Mouse (Mus musculus): Measurements from ENCODE around the gene 1700022I11Rik. TPM values are rescaled to one million over a fixed set of nuclear protein-coding genes. Genes with fewer than 3 reads are reported as not detected.

The 1700022I11Rik gene
- polyA plus RNA-seq, 1 experiment from 2014 or later: 0.28 TPM

- H3K36me3 ChIP-seq (ENCODE audit: control insufficient read depth, insufficient read depth, low read length): peaks cover 10% of the 10 kb centered on the region; the same call in 1 of the 2 replicates
- no peak for ATAC-seq (ENCODE audit: low read depth)
- H3K4me2 ChIP-seq (ENCODE audit: low read depth, low read length): no peak overlapping the region
- H3K27ac ChIP-seq (replicated peaks; ENCODE audit: low read depth, low read length): no peak overlapping the region
- H3K4me1 ChIP-seq (ENCODE audit: control insufficient read depth, insufficient read depth, low read length): peaks cover 8% of the 10 kb centered on the region; the same call in 1 of the 2 replicates
- 96% methylated on average over 1 of the region's 1 CpGs for WGBS
- H3K27me3 ChIP-seq (replicated peaks; ENCODE audit: control insufficient read depth, insufficient read depth, low read length): no peaks in the 10 kb centered on the region
- no peak overlapping the region for H3K4me3 ChIP-seq (ENCODE audit: low read depth, low read length)
- no peak for DNase-seq (ENCODE audit: low spot score)
- no peak overlapping the region for H3K9ac ChIP-seq (ENCODE audit: low read depth, low read length)
- no peaks in the 10 kb centered on the region for H3K9me3 ChIP-seq (ENCODE audit: control insufficient read depth, low read length)
Observed at GRCm38 (mm10) chr4:43012091-43012490, 42.7 kb downstream of the 1700022I11Rik start.

- Histone ChIP-seq H3K4me1 (ENCODE audit: control insufficient read depth, insufficient read depth, low read length) (no peaks in the 10 kb centered on the region), H3K27me3 (replicated peaks; ENCODE audit: control insufficient read depth, insufficient read depth, low read length) (no peaks in the 10 kb centered on the region), H3K27ac (replicated peaks; ENCODE audit: low read depth, low read length) (no peak overlapping the region), H3K9ac (ENCODE audit: low read depth, low read length) (no peak overlapping the region), H3K36me3 (ENCODE audit: control insufficient read depth, insufficient read depth, low read length) (peaks cover 67% of the 10 kb centered on the region), H3K4me3 (ENCODE audit: low read depth, low read length) (no peak overlapping the region), H3K4me2 (ENCODE audit: low read depth, low read length) (no peak overlapping the region), H3K9me3 (ENCODE audit: control insufficient read depth, low read length) (no peaks in the 10 kb centered on the region)
- 95% methylated on average over 4 of the region's 4 CpGs for WGBS
- ATAC-seq (ENCODE audit: low read depth) (no peak), DNase-seq (ENCODE audit: low spot score) (no peak)
Observed at GRCm38 (mm10) chr4:43018156-43018555, 48.8 kb downstream of the 1700022I11Rik start.

- no peak for DNase-seq (ENCODE audit: low spot score)
- WGBS: 92% methylated on average over 9 of the region's 10 CpGs
- H3K36me3 ChIP-seq (ENCODE audit: control insufficient read depth, insufficient read depth, low read length): peaks cover 72% of the 10 kb centered on the region
Observed at GRCm38 (mm10) chr4:43019176-43019575, 49.8 kb downstream of the 1700022I11Rik start.

GRCm38 (mm10) chr4:43019641-43020465 is 50.4 kb downstream of the 1700022I11Rik start:
- DNase-seq (ENCODE audit: low spot score) (no peak), ATAC-seq (ENCODE audit: low read depth) (no peak)
- Histone ChIP-seq H3K4me2 (ENCODE audit: low read depth, low read length) (no peak overlapping the region), H3K4me3 (ENCODE audit: low read depth, low read length) (no peak overlapping the region), H3K27me3 (replicated peaks; ENCODE audit: control insufficient read depth, insufficient read depth, low read length) (no peaks in the 10 kb centered on the region), H3K36me3 (ENCODE audit: control insufficient read depth, insufficient read depth, low read length) (peaks cover 72% of the 10 kb centered on the region), H3K9ac (ENCODE audit: low read depth, low read length) (no peak overlapping the region), H3K27ac (replicated peaks; ENCODE audit: low read depth, low read length) (no peak overlapping the region), H3K9me3 (ENCODE audit: control insufficient read depth, low read length) (no peaks in the 10 kb centered on the region), H3K4me1 (ENCODE audit: control insufficient read depth, insufficient read depth, low read length) (peaks cover 6% of the 10 kb centered on the region)
- WGBS: 93% methylated on average over 23 of the region's 23 CpGs

More at GRCm38 (mm10) chr4:43019176-43019575, 49.8 kb downstream of the 1700022I11Rik start:
- no peak for ATAC-seq (ENCODE audit: low read depth)
- Histone ChIP-seq H3K4me1 (ENCODE audit: control insufficient read depth, insufficient read depth, low read length) (no peaks in the 10 kb centered on the region), H3K27me3 (replicated peaks; ENCODE audit: control insufficient read depth, insufficient read depth, low read length) (no peaks in the 10 kb centered on the region), H3K4me2 (ENCODE audit: low read depth, low read length) (no peak overlapping the region), H3K4me3 (ENCODE audit: low read depth, low read length) (no peak overlapping the region), H3K9ac (ENCODE audit: low read depth, low read length) (no peak overlapping the region), H3K27ac (replicated peaks; ENCODE audit: low read depth, low read length) (no peak overlapping the region), H3K9me3 (ENCODE audit: control insufficient read depth, low read length) (no peaks in the 10 kb centered on the region)

- ATAC-seq (ENCODE audit: low read depth): no peak
- WGBS: 88% methylated on average over 16 of the region's 16 CpGs
- Histone ChIP-seq H3K4me2 (ENCODE audit: low read depth, low read length) (no peak overlapping the region), H3K9ac (ENCODE audit: low read depth, low read length) (no peak overlapping the region), H3K4me1 (ENCODE audit: control insufficient read depth, insufficient read depth, low read length) (peaks cover 8% of the 10 kb centered on the region), H3K27ac (replicated peaks; ENCODE audit: low read depth, low read length) (no peak overlapping the region), H3K4me3 (ENCODE audit: low read depth, low read length) (no peak overlapping the region), H3K9me3 (ENCODE audit: control insufficient read depth, low read length) (no peaks in the 10 kb centered on the region), H3K36me3 (ENCODE audit: control insufficient read depth, insufficient read depth, low read length) (peaks cover 72% of the 10 kb centered on the region), H3K27me3 (replicated peaks; ENCODE audit: control insufficient read depth, insufficient read depth, low read length) (no peaks in the 10 kb centered on the region)
- no peak for DNase-seq (ENCODE audit: low spot score)
Observed at GRCm38 (mm10) chr4:43020876-43021275, 51.5 kb downstream of the 1700022I11Rik start.

- Histone ChIP-seq H3K9me3 (ENCODE audit: control insufficient read depth, low read length) (no peaks in the 10 kb centered on the region), H3K9ac (ENCODE audit: low read depth, low read length) (no peak overlapping the region), H3K4me3 (ENCODE audit: low read depth, low read length) (no peak overlapping the region), H3K4me2 (ENCODE audit: low read depth, low read length) (no peak overlapping the region), H3K27ac (replicated peaks; ENCODE audit: low read depth, low read length) (no peak overlapping the region), H3K4me1 (ENCODE audit: control insufficient read depth, insufficient read depth, low read length) (peaks cover 8% of the 10 kb centered on the region), H3K36me3 (ENCODE audit: control insufficient read depth, insufficient read depth, low read length) (peaks cover 71% of the 10 kb centered on the region), H3K27me3 (replicated peaks; ENCODE audit: control insufficient read depth, insufficient read depth, low read length) (no peaks in the 10 kb centered on the region)
- ATAC-seq (ENCODE audit: low read depth) (no peak), DNase-seq (ENCODE audit: low spot score) (no peak)
- WGBS: 79% methylated on average over 17 of the region's 17 CpGs
Observed at GRCm38 (mm10) chr4:43021341-43021740, 51.9 kb downstream of the 1700022I11Rik start.

- H3K4me1 ChIP-seq (ENCODE audit: control insufficient read depth, insufficient read depth, low read length): peaks cover 8% of the 10 kb centered on the region
- ATAC-seq (ENCODE audit: low read depth) (no peak), DNase-seq (ENCODE audit: low spot score) (no peak)
- WGBS: 77% methylated on average over 14 of the region's 14 CpGs
- peaks cover 72% of the 10 kb centered on the region for H3K36me3 ChIP-seq (ENCODE audit: control insufficient read depth, insufficient read depth, low read length)
- peak overlapping the region; percentile 86 for H3K4me2 ChIP-seq (ENCODE audit: low read depth, low read length)
- peak overlapping the region; percentile 66 for H3K9ac ChIP-seq (ENCODE audit: low read depth, low read length)
- no peaks in the 10 kb centered on the region for H3K9me3 ChIP-seq (ENCODE audit: control insufficient read depth, low read length)
- H3K27me3 ChIP-seq (replicated peaks; ENCODE audit: control insufficient read depth, insufficient read depth, low read length): no peaks in the 10 kb centered on the region
- peak overlapping the region; percentile 70 for H3K4me3 ChIP-seq (ENCODE audit: low read depth, low read length)
- peak overlapping the region; percentile 91 for H3K27ac ChIP-seq (replicated peaks; ENCODE audit: low read depth, low read length)
Observed at GRCm38 (mm10) chr4:43024673-43025072, 55.3 kb downstream of the 1700022I11Rik start.

GRCm38 (mm10) chr4:43025084-43025960 is 55.9 kb downstream of the 1700022I11Rik start, which contains the start of gene Pigo:
TSS of gene Pigo (minus strand) at chr4:43025819.
- H3K4me1 ChIP-seq (ENCODE audit: control insufficient read depth, insufficient read depth, low read length): peaks cover 11% of the 10 kb centered on the region
- H3K9me3 ChIP-seq (ENCODE audit: control insufficient read depth, low read length): no peaks in the 10 kb centered on the region
- H3K4me2 ChIP-seq (ENCODE audit: low read depth, low read length): peak within 1 kb of the TSS; percentile 86
- peak within 1 kb of the TSS; percentile 70 for H3K4me3 ChIP-seq (ENCODE audit: low read depth, low read length)
- WGBS: 5% methylated on average over 42 of the region's 42 CpGs
- peak within 1 kb of the TSS; percentile 66 for H3K9ac ChIP-seq (ENCODE audit: low read depth, low read length)
- peak within 1 kb of the TSS; percentile 91 for H3K27ac ChIP-seq (replicated peaks; ENCODE audit: low read depth, low read length)
- peaks cover 67% of the 10 kb centered on the region for H3K36me3 ChIP-seq (ENCODE audit: control insufficient read depth, insufficient read depth, low read length)
- DNase-seq (ENCODE audit: low spot score): peak; percentile 95
- peak; percentile 95 for ATAC-seq (ENCODE audit: low read depth)
- H3K27me3 ChIP-seq (replicated peaks; ENCODE audit: control insufficient read depth, insufficient read depth, low read length): no peaks in the 10 kb centered on the region
